Mouse (Mus musculus) macrophage (primary cell): ENCODE data around the gene Kcnj12. TPM values are rescaled to one million over a fixed set of nuclear protein-coding genes. Genes with fewer than 3 reads are reported as not detected.

ENCODE experiments used
- H3K27ac ChIP-seq: fragments of 350-480 bp; formaldehyde crosslinking; 2 replicates; pipeline ENCODE4 v1.9.0; 2021
- H3K36me3 ChIP-seq: fragments of 350-480 bp; formaldehyde crosslinking; 2 replicates; pipeline ENCODE4 v1.9.0; 2021; ENCODE audit errors: inconsistent target
- H3K4me3 ChIP-seq: fragments of 350-480 bp; formaldehyde crosslinking; 2 replicates; pipeline ENCODE4 v1.9.0; 2021; ENCODE audit errors: inconsistent target
- H3K79me2 ChIP-seq: fragments of 350-480 bp; formaldehyde crosslinking; 2 replicates; pipeline ENCODE4 v1.9.0; 2021; ENCODE audit errors: inconsistent target
- WGBS: methylation state at CpG from one replicate; pipeline ENCODE4 v1.1.7; 2026; ENCODE audit warnings: inconsistent platforms; ENCODE audit not compliant: missing documents; 5-methylcytosine and 5-hydroxymethylcytosine counted together
- polyA plus RNA-seq: library from polyadenylated mRNA; stranded (reverse); fragments of 250-400 nt; gene quantifications from 3 replicates; pipeline ENCODE4 v1.2.4, GENCODE M21; 2018; ENCODE audit warnings: inconsistent platforms

Gene Kcnj12
- polyA plus RNA-seq, 1 experiment from 2014 or later = not detected

DNA sequence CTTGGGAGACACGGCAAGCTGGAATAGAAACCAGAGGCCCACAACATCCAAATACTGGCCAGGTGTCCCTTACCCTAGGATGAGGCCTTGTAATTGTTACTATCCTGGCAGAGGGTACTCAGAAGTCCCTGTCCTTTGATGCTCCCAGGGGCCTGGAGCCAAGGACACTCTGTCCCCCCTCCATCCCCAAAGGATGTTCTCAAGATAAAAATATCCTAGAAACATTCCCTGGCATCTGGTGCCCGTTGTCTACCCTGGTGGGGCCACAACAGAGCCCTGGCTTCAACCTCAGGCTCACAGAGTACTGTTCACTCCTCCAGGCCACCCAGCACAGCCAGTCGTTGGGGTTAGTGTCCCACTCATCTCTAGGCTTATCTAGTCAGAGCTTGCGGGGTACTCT is 38.3 kb downstream of the Kcnj12 start:
- no peaks in the 10 kb centered on the region for H3K79me2 ChIP-seq
- H3K27ac ChIP-seq = no peak overlapping the region
- no peaks in the 10 kb centered on the region for H3K36me3 ChIP-seq
- WGBS = 87% methylated on average over 4 of the region's 4 CpGs
- H3K4me3 ChIP-seq = no peak overlapping the region

DNA sequence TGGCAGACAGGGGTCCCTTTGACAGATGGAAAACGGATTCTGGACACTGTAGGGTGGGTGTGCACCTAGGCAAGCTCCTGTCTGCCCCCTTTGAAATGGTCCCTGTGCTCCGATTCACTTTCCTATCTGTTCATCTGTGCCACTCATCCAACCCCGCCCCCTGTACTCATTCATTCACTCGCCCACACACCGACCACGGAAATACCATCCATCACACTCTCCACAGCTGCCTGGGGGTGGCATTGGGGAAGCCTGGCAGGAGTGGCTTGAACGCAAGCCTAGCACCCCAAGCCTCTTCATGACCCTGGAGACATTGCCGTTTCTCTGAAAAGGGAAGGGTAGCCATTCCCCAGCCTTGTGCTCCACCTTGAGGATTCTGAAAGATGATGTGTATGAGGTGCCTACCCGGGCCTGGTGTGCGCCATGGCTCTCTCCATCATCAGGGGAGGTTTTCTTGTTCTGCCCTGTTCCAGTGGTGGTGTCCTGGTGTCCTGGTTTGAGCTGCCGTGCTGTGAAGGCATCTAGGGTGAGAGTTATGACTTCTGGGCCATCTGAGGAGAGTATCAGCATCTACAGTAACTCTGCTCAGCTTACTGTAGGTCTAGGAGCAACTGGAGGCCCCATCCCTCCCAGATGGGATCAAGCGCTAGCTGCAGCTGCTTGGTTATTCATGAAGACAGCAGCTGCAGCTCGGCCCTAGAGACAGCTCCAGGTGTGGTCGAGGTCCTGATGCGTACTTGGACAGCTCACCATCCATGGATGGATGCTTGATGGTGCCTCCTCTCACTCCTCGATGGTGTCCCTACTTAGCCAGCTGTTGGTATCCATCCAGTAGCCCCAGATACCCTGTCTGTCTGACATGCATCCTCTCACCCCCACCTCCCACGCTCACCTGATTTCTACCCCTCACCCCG is 40.4 kb downstream of the Kcnj12 start:
- no peaks in the 10 kb centered on the region for H3K79me2 ChIP-seq
- H3K4me3 ChIP-seq = no peak overlapping the region
- no peaks in the 10 kb centered on the region for H3K36me3 ChIP-seq
- WGBS = 61% methylated on average over 18 of the region's 18 CpGs
- no peak overlapping the region for H3K27ac ChIP-seq

DNA sequence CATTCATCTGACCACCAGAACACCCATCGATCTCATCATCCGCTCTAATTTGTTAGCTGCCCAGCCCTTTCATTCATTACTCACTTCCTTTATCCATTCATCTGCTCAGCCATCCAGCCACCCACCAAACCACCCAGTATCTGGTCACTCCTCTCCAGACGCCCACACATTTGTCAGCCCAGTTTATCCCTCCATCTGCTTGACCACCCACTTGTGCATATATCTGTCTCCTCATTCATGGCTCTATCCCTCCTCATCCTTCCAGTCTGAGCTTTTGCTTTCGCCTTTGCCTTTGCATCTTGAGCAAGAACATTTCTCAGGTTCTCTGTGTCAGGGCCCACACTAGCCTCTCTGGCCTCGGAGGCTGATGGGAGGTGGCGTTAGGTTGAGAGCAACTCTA is 41.1 kb downstream of the Kcnj12 start:
- Histone ChIP-seq H3K27ac (no peak overlapping the region), H3K36me3 (no peaks in the 10 kb centered on the region), H3K79me2 (no peaks in the 10 kb centered on the region), H3K4me3 (no peak overlapping the region)
- WGBS = 88% methylated on average over 6 of the region's 6 CpGs

DNA sequence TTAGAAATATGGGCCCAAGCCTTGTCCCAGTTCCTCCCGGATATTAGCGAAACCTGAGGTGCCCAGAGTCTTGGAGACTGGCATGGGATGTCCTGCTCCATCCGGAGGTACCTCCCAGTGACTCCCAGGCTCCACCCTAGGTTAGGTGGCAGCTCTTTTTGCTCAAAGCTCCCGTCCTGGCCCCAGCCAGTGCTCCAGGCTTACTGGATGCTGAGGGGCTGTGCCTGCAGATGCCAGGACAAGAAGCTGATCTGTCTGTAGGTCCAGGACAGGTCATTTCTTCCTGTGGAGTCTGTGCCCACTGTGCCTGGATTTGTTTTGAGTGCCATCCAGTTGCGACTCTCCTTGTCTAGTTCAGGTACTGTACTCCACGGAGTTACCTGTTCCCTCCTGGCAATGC is 43.3 kb downstream of the Kcnj12 start:
- WGBS = 92% methylated on average over 6 of the region's 6 CpGs
- no peaks in the 10 kb centered on the region for H3K36me3 ChIP-seq
- no peak overlapping the region for H3K27ac ChIP-seq
- H3K79me2 ChIP-seq = no peaks in the 10 kb centered on the region
- no peak overlapping the region for H3K4me3 ChIP-seq

DNA sequence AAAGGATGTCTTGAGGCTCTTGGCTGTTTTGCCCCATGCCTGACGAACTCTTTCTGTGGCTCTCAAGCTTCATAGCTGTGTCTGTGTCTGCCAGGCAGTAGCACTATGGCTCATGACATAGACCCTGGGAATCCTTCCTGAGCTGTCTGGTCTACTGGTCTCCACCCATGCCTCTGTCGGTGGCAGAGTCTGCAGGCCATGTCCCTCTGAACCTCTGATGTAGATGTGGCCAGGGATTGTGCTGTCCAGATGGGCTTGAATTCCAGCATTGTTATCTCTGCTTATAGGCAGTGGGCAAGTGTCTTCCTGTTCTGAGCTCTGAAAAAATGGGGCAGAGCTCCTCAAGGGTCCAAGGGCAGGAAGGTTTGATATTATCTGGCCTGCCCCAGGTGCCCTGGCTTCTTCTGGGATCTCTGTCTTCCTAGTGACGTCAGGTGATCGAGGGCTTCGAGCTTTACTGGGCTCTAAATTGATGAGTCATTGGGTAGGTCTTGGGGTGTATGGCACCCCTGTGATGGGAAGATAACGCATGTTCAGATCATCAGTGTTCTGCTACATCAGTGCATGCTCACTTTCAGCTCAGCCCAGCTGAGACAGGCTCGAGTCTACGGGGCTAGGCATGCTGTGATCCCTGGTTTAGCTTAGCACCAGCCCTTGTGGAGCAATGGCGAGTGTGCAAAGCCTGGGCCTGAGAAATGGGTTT is 44.9 kb downstream of the Kcnj12 start:
- no peak overlapping the region for H3K27ac ChIP-seq
- no peaks in the 10 kb centered on the region for H3K36me3 ChIP-seq
- no peaks in the 10 kb centered on the region for H3K79me2 ChIP-seq
- 84% methylated on average over 9 of the region's 9 CpGs for WGBS
- H3K4me3 ChIP-seq = no peak overlapping the region

DNA sequence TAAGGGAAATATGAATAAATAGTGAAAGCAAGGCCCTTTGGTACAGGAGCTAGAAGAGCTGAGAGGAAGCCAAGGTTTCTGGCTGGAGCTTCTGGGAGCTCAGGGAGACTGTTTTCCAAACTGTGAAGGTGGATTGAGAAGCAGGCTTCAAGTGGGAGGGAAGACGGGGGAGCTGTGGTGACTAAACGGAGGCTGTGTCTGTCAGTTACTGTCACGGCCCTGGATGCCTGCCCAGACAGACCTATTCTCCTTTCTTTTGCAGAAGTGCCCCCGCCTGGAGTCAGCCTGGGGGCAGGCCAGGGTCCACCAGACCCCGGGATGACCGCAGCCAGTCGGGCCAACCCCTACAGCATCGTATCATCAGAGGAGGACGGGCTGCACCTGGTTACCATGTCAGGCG is 46.5 kb downstream of the Kcnj12 start:
- Histone ChIP-seq H3K4me3 (no peak overlapping the region), H3K79me2 (no peaks in the 10 kb centered on the region), H3K27ac (no peak overlapping the region), H3K36me3 (no peaks in the 10 kb centered on the region)
- 62% methylated on average over 10 of the region's 10 CpGs for WGBS

- H3K36me3 ChIP-seq = no peaks in the 10 kb centered on the region
- H3K79me2 ChIP-seq = no peaks in the 10 kb centered on the region
- no peak overlapping the region for H3K4me3 ChIP-seq
- no peak overlapping the region for H3K27ac ChIP-seq
- WGBS = 92% methylated on average over 18 of the region's 18 CpGs
Observed at GRCm38 (mm10) chr11:61069645-61070044, 47.3 kb downstream of the Kcnj12 start.

GRCm38 (mm10) chr11:61074646-61075317 is 52.4 kb downstream of the Kcnj12 start:
- no peaks in the 10 kb centered on the region for H3K79me2 ChIP-seq
- no peaks in the 10 kb centered on the region for H3K36me3 ChIP-seq
- H3K4me3 ChIP-seq = no peak overlapping the region
- no peak overlapping the region for H3K27ac ChIP-seq
- 68% methylated on average over 5 of the region's 5 CpGs for WGBS

- 86% methylated on average over 15 of the region's 15 CpGs for WGBS
- Histone ChIP-seq H3K79me2 (no peaks in the 10 kb centered on the region), H3K27ac (no peak overlapping the region), H3K36me3 (no peaks in the 10 kb centered on the region), H3K4me3 (no peak overlapping the region)
Observed at GRCm38 (mm10) chr11:61075361-61076326, 53.3 kb downstream of the Kcnj12 start.

DNA sequence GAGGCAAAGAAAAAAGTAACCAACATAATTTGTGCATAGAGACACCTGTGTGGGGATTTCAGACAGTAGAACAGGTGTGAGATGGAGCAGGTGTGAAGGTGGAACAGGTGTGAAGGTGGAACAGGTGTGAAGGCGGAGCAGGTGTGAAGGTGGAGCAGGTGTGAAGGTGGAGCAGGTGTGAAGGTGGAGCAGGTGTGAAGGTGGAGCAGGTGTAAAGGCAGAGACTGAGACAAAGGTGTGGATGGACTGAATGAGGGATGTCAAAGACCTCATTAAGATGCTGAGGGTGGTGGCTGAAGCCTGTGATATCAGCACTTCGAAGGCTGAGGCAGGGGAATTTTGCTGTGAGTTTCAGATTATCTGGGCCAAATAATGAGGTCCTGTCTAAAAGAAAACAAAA is 59.3 kb downstream of the Kcnj12 start:
- WGBS = 85% methylated on average over 2 of the region's 2 CpGs
- Histone ChIP-seq H3K27ac (no peak overlapping the region), H3K4me3 (no peak overlapping the region), H3K36me3 (no peaks in the 10 kb centered on the region), H3K79me2 (no peaks in the 10 kb centered on the region)

- Histone ChIP-seq H3K79me2 (no peaks in the 10 kb centered on the region), H3K27ac (no peak overlapping the region), H3K4me3 (no peak overlapping the region), H3K36me3 (no peaks in the 10 kb centered on the region)
- 90% methylated on average over 7 of the region's 7 CpGs for WGBS
Observed at GRCm38 (mm10) chr11:61090195-61090594, 67.8 kb downstream of the Kcnj12 start.

GRCm38 (mm10) chr11:61091192-61091591 is 68.8 kb downstream of the Kcnj12 start:
- 95% methylated on average over 2 of the region's 3 CpGs for WGBS
- Histone ChIP-seq H3K79me2 (no peaks in the 10 kb centered on the region), H3K36me3 (no peaks in the 10 kb centered on the region), H3K27ac (no peak overlapping the region), H3K4me3 (no peak overlapping the region)

GRCm38 (mm10) chr11:61091642-61092262 is 69.4 kb downstream of the Kcnj12 start:
- WGBS = 34% methylated on average over 7 of the region's 7 CpGs
- H3K27ac ChIP-seq = no peak overlapping the region

GRCm38 (mm10) chr11:61098046-61098445 is 75.7 kb downstream of the Kcnj12 start:
- no peak overlapping the region for H3K27ac ChIP-seq
- WGBS = 100% methylated on average over 1 of the region's 1 CpGs
- no peak overlapping the region for H3K4me3 ChIP-seq
- no peaks in the 10 kb centered on the region for H3K79me2 ChIP-seq
- no peaks in the 10 kb centered on the region for H3K36me3 ChIP-seq

More at GRCm38 (mm10) chr11:61091642-61092262, 69.4 kb downstream of the Kcnj12 start:
- no peaks in the 10 kb centered on the region for H3K36me3 ChIP-seq
- no peaks in the 10 kb centered on the region for H3K79me2 ChIP-seq
- H3K4me3 ChIP-seq = no peak overlapping the region
